Mouse (Mus musculus) MEL (cell line): ENCODE measurements around the gene Rex1bd.

Experiments
- POLR2AphosphoS5 ChIP-seq: IDR thresholded peaks from 2 replicates; pipeline ENCODE4 v1.6.1; 2012; ENCODE audit warnings: low read depth, borderline replicate concordance, mild to moderate bottlenecking, inconsistent platforms, low read length, moderate library complexity, mixed read lengths
- SIN3A ChIP-seq: IDR thresholded peaks from 2 replicates; pipeline ENCODE4 v1.6.1; 2012; ENCODE audit warnings: low read length, improper control_type of control experiment, inconsistent platforms

- TF ChIP-seq SIN3A (no peak), POLR2AphosphoS5 (no peak)
These were observed 2.9 kb upstream of the Rex1bd start for GRCm38 (mm10) chr8:70509281-70509952.
